Mouse (Mus musculus): ENCODE measurements around the gene Car11. TPM values are rescaled to one million over a fixed set of nuclear protein-coding genes. Genes with fewer than 3 reads are reported as not detected.
A peak's percentile ranks its signal among the peaks of the same experiment; 100 is the strongest.

The Car11 gene
- polyA plus RNA-seq, 1 experiment from 2014 or later = 7.5 TPM

DNA sequence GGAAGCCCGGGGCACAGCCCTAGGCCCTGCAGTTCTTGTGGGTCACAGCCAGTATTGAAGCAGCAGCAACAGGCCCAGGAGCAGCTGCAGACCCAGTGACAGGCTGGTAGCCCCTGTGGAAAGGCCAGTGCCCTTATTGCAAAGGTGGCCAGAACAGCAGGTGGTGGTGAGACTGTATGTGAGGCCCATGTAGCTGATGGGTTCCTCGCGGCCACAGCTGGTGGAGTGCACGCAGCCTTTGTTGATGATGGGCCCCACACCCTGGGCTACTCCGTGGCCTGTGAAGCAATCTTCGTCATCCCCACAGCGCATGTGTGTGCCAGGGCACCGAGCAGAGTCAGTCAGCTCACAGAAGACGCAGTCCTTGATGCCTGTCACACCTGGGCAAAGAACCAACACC is 25.5 kb downstream of the Car11 start:
- DNase-seq (ENCODE audit: low spot score) (no peak), ATAC-seq (replicated peaks; ENCODE audit: low FRiP score, low read depth) (no peak)
- no peak overlapping the region for H3K4me3 ChIP-seq (replicated peaks; ENCODE audit: low read depth, low read length)
- WGBS = 93% methylated on average over 9 of the region's 9 CpGs
- H3K27me3 ChIP-seq (ENCODE audit: insufficient read depth, low read length) = no peaks in the 10 kb centered on the region
- no peak overlapping the region for H3K4me2 ChIP-seq (ENCODE audit: low read length)
- no peaks in the 10 kb centered on the region for H3K4me1 ChIP-seq (replicated peaks; ENCODE audit: insufficient read depth, low read length)
- H3K9ac ChIP-seq (ENCODE audit: low read depth, low read length) = no peak overlapping the region
- H3K27ac ChIP-seq = no peak overlapping the region
- TF ChIP-seq CTCF (IDR thresholded peaks at IDR 0.05; ENCODE audit: low read depth) = no peak
- peaks cover 35% of the 10 kb centered on the region; the same call in 1 of the 2 replicates for H3K36me3 ChIP-seq (ENCODE audit: insufficient read depth, low read length)
- no peaks in the 10 kb centered on the region for H3K9me3 ChIP-seq (replicated peaks; ENCODE audit: low read length)

GRCm38 (mm10) chr7:45725713-45726112 is 26.1 kb downstream of the Car11 start, which contains the start of gene Spaca4:
TSS of gene Spaca4 (minus strand) at chr7:45725813.
- TF ChIP-seq CTCF (IDR thresholded peaks at IDR 0.05; ENCODE audit: low read depth) = no peak
- Histone ChIP-seq H3K4me3 (replicated peaks; ENCODE audit: low read depth, low read length) (no peak within 1 kb of the TSS), H3K27me3 (ENCODE audit: insufficient read depth, low read length) (no peaks in the 10 kb centered on the region), H3K4me2 (ENCODE audit: low read length) (no peak within 1 kb of the TSS), H3K9ac (ENCODE audit: low read depth, low read length) (no peak within 1 kb of the TSS), H3K36me3 (ENCODE audit: insufficient read depth, low read length) (peaks cover 34% of the 10 kb centered on the region; the same call in 1 of the 2 replicates), H3K27ac (no peak within 1 kb of the TSS), H3K4me1 (replicated peaks; ENCODE audit: insufficient read depth, low read length) (peaks cover 4% of the 10 kb centered on the region; the same call in 1 of the 2 replicates), H3K9me3 (replicated peaks; ENCODE audit: low read length) (no peaks in the 10 kb centered on the region)
- ATAC-seq (replicated peaks; ENCODE audit: low FRiP score, low read depth) = no peak
- no peak for DNase-seq (ENCODE audit: low spot score)
- WGBS = 85% methylated on average over 11 of the region's 11 CpGs

DNA sequence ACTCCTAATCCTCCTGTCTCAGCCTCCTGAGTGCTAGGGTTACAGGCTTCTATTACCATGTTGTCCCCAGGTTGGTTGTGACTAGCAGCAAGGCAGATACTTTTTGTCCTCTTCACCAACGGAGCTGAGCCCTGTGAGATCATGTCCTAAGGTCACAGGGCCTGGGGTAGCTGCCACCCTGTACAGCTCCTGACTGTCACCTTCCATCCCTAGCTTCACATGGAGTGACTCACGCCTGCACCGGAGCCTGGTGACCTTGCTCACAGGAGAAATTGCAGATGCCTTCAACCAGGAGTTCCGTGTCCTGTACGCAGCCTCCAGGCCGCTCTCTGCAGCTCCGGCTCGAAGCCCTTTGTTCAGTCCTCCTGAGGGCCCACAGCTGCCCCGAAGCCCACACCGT is 26.8 kb downstream of the Car11 start:
- ATAC-seq (replicated peaks; ENCODE audit: low FRiP score, low read depth) (no peak), DNase-seq (ENCODE audit: low spot score) (no peak)
- no peak for TF ChIP-seq CTCF (IDR thresholded peaks at IDR 0.05; ENCODE audit: low read depth)
- H3K4me2 ChIP-seq (ENCODE audit: low read length) = no peak overlapping the region
- peaks cover 6% of the 10 kb centered on the region; the same call in 1 of the 2 replicates for H3K4me1 ChIP-seq (replicated peaks; ENCODE audit: insufficient read depth, low read length)
- H3K9me3 ChIP-seq (replicated peaks; ENCODE audit: low read length) = no peaks in the 10 kb centered on the region
- H3K4me3 ChIP-seq (replicated peaks; ENCODE audit: low read depth, low read length) = no peak overlapping the region
- H3K27ac ChIP-seq = no peak overlapping the region
- H3K9ac ChIP-seq (ENCODE audit: low read depth, low read length) = no peak overlapping the region
- H3K36me3 ChIP-seq (ENCODE audit: insufficient read depth, low read length) = peaks cover 28% of the 10 kb centered on the region; the same call in 1 of the 2 replicates
- H3K27me3 ChIP-seq (ENCODE audit: insufficient read depth, low read length) = no peaks in the 10 kb centered on the region
- WGBS = 84% methylated on average over 10 of the region's 10 CpGs

DNA sequence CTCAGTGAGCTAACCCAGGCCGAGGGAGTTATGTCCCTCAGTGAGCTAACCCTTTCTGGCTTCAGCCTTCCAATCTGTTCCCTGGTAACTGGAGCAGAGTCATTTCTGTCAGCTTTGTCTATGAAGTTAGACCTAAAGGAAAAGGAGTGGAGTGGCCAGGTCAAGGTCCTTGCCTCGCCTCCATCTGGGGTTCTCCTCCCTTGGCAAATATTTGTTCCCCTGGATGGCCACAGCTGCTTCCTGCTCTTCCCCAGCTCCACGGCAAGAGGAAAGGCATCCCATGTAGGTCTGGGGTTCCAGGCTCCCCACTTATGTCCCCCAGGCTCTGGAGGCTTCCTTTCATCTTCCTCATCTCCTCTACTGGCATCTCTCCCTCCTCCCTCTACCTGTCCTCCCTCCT is 28.0 kb downstream of the Car11 start:
- Histone ChIP-seq H3K36me3 (ENCODE audit: insufficient read depth, low read length) (peaks cover 22% of the 10 kb centered on the region; the same call in 1 of the 2 replicates), H3K9me3 (replicated peaks; ENCODE audit: low read length) (no peaks in the 10 kb centered on the region), H3K4me3 (replicated peaks; ENCODE audit: low read depth, low read length) (no peak overlapping the region), H3K4me1 (replicated peaks; ENCODE audit: insufficient read depth, low read length) (peaks cover 6% of the 10 kb centered on the region; the same call in 1 of the 2 replicates), H3K9ac (ENCODE audit: low read depth, low read length) (no peak overlapping the region), H3K4me2 (ENCODE audit: low read length) (no peak overlapping the region), H3K27me3 (ENCODE audit: insufficient read depth, low read length) (no peaks in the 10 kb centered on the region), H3K27ac (no peak overlapping the region)
- TF ChIP-seq CTCF (IDR thresholded peaks at IDR 0.05; ENCODE audit: low read depth) = no peak
- no peak for DNase-seq (ENCODE audit: low spot score)
- no peak for ATAC-seq (replicated peaks; ENCODE audit: low FRiP score, low read depth)
- 76% methylated on average over 3 of the region's 3 CpGs for WGBS

DNA sequence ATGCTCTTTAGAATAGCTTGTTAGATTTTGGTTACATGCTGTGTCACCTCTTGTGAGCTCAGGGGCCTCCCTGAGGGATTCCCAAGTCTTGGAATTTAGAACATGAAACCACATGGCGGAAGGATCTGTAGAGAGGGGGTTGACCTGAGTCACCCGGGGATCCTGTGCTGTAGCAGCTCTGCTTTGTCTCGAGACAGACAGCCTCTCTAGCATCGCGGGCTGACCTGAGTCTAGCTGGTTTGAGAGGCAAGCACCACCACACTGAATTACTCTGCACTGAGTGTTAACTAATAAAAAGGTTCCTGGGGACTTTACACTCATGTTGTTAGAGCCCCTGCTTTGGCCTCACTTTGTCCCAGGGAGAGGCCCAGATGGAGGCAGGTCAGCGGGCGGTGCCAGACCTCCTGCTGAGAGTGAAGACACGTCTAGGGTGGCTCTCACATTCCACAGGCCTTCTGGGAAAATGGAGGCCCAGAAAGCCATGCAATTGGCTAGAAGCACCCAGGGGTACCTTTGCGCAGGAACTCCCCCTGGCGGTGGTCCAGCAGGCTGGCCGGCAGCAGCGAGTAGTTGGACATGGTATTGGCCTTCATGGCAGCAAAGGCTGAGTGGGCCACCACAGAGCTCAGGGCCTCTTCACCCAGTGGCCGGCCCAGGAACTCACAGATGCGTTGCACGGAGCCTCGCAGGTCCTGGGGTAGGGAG is 31.2 kb downstream of the Car11 start:
- DNase-seq (ENCODE audit: low spot score) (peak; percentile 77), ATAC-seq (replicated peaks; ENCODE audit: low FRiP score, low read depth) (peak; percentile 79)
- Histone ChIP-seq H3K27me3 (ENCODE audit: insufficient read depth, low read length) (no peaks in the 10 kb centered on the region), H3K36me3 (ENCODE audit: insufficient read depth, low read length) (0 out of 2 replicates have a peak, but pooled peaks cover 6% of the 10 kb centered on the region), H3K9ac (ENCODE audit: low read depth, low read length) (no peak overlapping the region; the same call in 1 of the 2 replicates), H3K27ac (0 out of 2 replicates have a peak overlapping the region, but pooled peaks have one; percentile 31), H3K4me2 (ENCODE audit: low read length) (no peak overlapping the region), H3K4me3 (replicated peaks; ENCODE audit: low read depth, low read length) (no peak overlapping the region), H3K4me1 (replicated peaks; ENCODE audit: insufficient read depth, low read length) (peaks cover 6% of the 10 kb centered on the region; the same call in 1 of the 2 replicates), H3K9me3 (replicated peaks; ENCODE audit: low read length) (no peaks in the 10 kb centered on the region)
- 17% methylated on average over 16 of the region's 16 CpGs for WGBS
- peak; percentile 87 for TF ChIP-seq CTCF (IDR thresholded peaks at IDR 0.05; ENCODE audit: low read depth)

- H3K36me3 ChIP-seq (ENCODE audit: insufficient read depth, low read length) = no peaks in the 10 kb centered on the region
- DNase-seq (ENCODE audit: low spot score) = no peak
- no peak for ATAC-seq (replicated peaks; ENCODE audit: low FRiP score, low read depth)
- WGBS = 75% methylated on average over 5 of the region's 5 CpGs
- H3K27ac ChIP-seq = no peak overlapping the region
- no peaks in the 10 kb centered on the region for H3K9me3 ChIP-seq (replicated peaks; ENCODE audit: low read length)
- H3K4me1 ChIP-seq (replicated peaks; ENCODE audit: insufficient read depth, low read length) = peaks cover 6% of the 10 kb centered on the region; the same call in 1 of the 2 replicates
- no peaks in the 10 kb centered on the region for H3K27me3 ChIP-seq (ENCODE audit: insufficient read depth, low read length)
- no peak overlapping the region for H3K4me3 ChIP-seq (replicated peaks; ENCODE audit: low read depth, low read length)
- H3K9ac ChIP-seq (ENCODE audit: low read depth, low read length) = no peak overlapping the region
- TF ChIP-seq CTCF (IDR thresholded peaks at IDR 0.05; ENCODE audit: low read depth) = no peak
- no peak overlapping the region for H3K4me2 ChIP-seq (ENCODE audit: low read length)
Measured at GRCm38 (mm10) chr7:45733477-45733876, 33.8 kb downstream of the Car11 start.

Measured in kidney, postnatal 0 days (tissue).